Mouse (Mus musculus): ENCODE data around the gene Fndc8. TPM values are rescaled to one million over a fixed set of nuclear protein-coding genes. Genes with fewer than 3 reads are reported as not detected.
"Not testable (repeated sequence)": the region's sequence is repeated elsewhere in the genome, so short reads cannot be mapped to it uniquely, and the experiment has no call there.

Fndc8 gene
- polyA plus RNA-seq, 1 experiment from 2014 or later, result 0.71 TPM

DNA sequence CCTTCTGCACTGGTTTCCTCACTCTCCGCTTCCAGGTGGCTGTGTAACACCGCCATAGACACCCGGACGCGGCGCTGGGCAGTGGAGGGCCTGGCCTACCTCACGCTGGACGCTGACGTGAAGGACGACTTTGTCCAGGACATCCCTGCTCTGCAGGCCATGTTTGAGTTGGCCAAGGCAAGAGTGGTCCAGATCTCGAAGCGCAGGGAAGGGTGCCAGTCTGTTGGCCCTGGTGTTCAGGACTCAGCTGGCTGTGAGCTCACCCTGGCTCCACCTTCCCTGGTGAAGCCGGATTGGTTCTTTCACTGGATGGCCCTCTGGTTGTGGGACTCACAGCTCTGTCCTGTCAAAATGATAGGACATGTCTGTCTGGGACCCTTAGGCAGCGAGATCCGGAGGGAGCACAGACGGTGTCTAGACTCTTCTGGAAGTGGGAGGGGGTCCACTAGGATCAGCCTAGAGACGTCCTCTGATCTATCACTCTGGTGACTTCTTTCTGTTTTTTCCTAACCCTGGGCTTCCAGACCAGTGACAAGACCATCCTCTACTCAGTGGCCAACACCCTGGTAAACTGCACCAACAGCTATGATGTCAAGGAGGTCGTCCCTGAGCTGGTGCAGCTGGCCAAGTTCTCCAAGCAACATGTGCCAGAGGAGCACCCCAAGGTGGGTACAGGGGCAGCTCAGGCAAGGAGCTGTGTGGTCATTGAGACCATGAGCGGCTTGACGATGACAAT, 37.1 kb downstream of the Fndc8 start:
- no peak overlapping the region for H3K27ac ChIP-seq
- peaks cover 22% of the 10 kb centered on the region for H3K4me1 ChIP-seq (replicated peaks)
- no peak overlapping the region for H3K4me3 ChIP-seq
- no peaks in the 10 kb centered on the region for H3K9me3 ChIP-seq
- ATAC-seq (ENCODE audit: low FRiP score), result no peak
- no peak overlapping the region for H3K9ac ChIP-seq
- WGBS, result 27% methylated on average over 20 of the region's 20 CpGs
- peaks cover 69% of the 10 kb centered on the region for H3K27me3 ChIP-seq
- H3K36me3 ChIP-seq, result no peaks in the 10 kb centered on the region
- H3K4me2 ChIP-seq, result no peak overlapping the region

DNA sequence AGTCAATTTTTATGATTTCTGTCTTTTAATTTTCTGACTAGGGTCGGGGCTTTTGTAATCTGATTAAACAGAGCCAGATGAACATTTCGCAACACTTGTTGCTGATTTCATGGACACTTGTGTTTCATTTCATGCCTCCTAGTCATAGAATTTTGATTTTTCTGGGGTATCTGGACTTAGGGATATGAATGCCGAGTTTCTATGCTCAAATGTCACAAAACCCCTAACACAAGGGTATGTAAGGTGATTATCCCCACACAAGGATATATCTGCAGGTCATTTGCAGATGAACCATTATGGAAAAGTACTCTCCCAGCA, 37.7 kb downstream of the Fndc8 start:
- 54% methylated on average over 3 of the region's 3 CpGs for WGBS
- Histone ChIP-seq H3K4me1 (replicated peaks) (peaks cover 22% of the 10 kb centered on the region), H3K36me3 (no peaks in the 10 kb centered on the region), H3K9ac (no peak overlapping the region), H3K27ac (no peak overlapping the region), H3K4me2 (no peak overlapping the region), H3K27me3 (peaks cover 75% of the 10 kb centered on the region), H3K9me3 (no peaks in the 10 kb centered on the region), H3K4me3 (no peak overlapping the region)
- ATAC-seq (ENCODE audit: low FRiP score), result no peak

DNA sequence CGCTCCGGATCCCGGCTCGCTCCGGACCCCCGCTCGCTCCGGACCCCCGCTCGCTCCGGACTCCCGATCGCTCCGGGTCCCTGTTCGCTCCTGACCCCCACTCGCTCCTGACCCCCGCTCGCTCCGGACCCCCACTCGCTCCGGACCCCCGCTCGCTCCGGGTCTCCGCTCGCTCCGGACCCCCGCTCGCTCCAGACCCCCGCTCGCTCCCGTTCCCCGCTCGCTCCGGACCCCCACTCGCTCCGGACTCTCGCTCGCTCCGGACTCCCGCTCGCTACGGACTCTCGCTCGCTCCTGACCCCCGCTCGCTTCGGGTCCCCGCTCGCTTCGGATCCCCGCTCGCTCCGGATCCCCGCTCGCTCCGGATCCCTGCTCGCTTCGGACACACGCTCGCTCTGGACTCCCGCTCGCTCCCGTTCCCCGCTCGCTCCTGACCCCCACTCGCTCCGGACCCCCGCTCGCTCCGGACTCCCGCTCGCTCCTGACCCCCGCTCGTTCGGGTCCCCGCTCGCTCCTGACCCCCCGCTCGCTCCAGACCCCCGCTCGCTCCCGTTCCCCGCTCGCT, 38.5 kb downstream of the Fndc8 start:
- Histone ChIP-seq H3K9ac (peak overlapping the region; percentile 62), H3K4me1 (replicated peaks) (peaks cover 22% of the 10 kb centered on the region), H3K27me3 (peaks cover 75% of the 10 kb centered on the region), H3K4me2 (peak overlapping the region; percentile 94), H3K4me3 (peak overlapping the region; percentile 50)
- H3K9me3 ChIP-seq; ATAC-seq (ENCODE audit: low FRiP score); H3K36me3 ChIP-seq; H3K27ac ChIP-seq: not testable (repeated sequence)
- WGBS, result 1% methylated on average over 80 of the region's 85 CpGs

DNA sequence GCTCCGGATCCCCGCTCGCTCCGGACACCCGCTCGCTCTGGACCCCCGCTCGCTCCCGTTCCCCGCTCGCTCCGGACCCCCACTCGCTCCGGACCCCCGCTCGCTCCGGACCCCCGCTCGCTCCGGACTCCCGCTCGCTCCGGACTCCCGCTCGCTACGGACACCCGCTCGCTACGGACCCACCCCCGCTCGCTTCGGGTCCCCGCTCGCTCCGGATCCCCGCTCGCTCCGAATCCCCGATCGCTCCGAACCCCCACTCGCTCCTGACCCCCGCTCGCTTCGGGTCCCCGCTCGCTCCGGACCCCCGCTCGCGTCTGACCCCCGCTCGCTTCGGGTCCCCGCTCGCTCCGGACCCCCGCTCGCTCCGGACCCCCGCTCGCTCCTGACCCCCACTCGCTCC, 39.2 kb downstream of the Fndc8 start:
- 2% methylated on average over 59 of the region's 63 CpGs for WGBS
- not testable (repeated sequence) for ATAC-seq (ENCODE audit: low FRiP score); H3K36me3 ChIP-seq; H3K9me3 ChIP-seq; H3K27ac ChIP-seq
- peak overlapping the region; percentile 94 for H3K4me2 ChIP-seq
- H3K9ac ChIP-seq, result peak overlapping the region; percentile 62
- H3K4me1 ChIP-seq (replicated peaks), result peaks cover 22% of the 10 kb centered on the region
- peak overlapping the region; percentile 50 for H3K4me3 ChIP-seq
- peaks cover 75% of the 10 kb centered on the region for H3K27me3 ChIP-seq

DNA sequence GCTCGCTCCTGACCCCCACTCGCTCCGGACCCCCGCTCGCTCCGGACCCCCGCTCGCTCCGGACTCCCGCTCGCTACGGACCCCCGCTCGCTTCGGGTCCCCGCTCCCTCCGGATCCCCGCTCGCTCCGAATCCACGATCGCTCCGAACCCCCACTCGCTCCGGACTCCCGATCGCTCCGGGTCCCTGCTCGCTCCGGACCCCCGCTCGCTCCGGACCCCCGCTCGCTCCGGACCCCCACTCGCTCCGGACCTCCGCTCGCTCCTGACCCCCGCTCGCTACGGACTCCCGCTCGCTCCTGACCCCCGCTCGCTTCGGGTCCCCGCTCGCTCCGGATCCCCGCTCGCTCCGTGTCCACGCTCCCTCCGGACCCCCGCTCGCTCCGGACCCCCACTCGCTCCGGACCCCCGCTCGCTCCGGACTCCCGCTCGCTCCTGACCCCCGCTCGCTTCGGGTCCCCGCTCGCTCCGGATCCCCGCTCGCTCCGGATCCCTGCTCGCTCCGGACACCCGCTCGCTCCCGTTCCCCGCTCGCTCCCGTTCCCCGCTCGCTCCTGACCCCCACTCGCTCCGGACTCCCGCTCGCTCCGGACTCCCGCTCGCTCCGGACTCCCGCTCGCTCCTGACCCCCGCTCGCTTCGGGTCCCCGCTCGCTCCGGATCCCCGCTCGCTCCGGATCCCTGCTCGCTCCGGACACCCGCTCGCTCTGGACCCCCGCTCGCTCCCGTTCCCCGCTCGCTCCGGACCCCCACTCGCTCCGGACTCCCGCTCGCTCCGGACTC, 39.9 kb downstream of the Fndc8 start:
- Histone ChIP-seq H3K4me1 (replicated peaks) (peaks cover 22% of the 10 kb centered on the region), H3K4me3 (peak overlapping the region; percentile 50), H3K4me2 (peak overlapping the region; percentile 94), H3K27me3 (peaks cover 75% of the 10 kb centered on the region), H3K9ac (peak overlapping the region; percentile 62)
- ATAC-seq (ENCODE audit: low FRiP score); H3K36me3 ChIP-seq; H3K27ac ChIP-seq; H3K9me3 ChIP-seq: not testable (repeated sequence)
- WGBS, result under 1% methylated on average over 89 of the region's 119 CpGs

DNA sequence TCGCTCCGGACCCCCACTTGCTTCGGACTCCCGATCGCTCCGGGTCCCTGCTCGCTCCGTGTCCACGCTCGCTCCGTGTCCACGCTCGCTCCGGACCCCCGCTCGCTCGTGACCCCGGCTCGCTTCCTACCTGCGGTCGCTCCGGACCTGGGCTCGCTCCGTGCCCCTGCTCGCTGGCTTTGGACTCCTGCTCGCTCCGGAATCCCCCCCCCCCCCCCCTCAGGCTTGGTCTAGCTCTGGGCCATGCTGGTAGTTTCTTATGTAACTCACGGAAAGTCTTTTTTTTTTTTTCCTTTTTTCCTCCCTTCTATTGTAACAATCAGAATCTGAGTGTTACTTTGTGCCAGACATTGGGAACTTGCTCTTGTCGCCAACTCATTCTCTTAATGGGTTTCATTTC, 41.3 kb downstream of the Fndc8 start:
- ATAC-seq (ENCODE audit: low FRiP score), result no peak
- Histone ChIP-seq H3K4me2 (peak overlapping the region; percentile 94), H3K4me1 (replicated peaks) (peaks cover 22% of the 10 kb centered on the region), H3K9ac (no peak overlapping the region; the same call in 1 of the 2 replicates), H3K27me3 (peaks cover 77% of the 10 kb centered on the region), H3K9me3 (no peaks in the 10 kb centered on the region), H3K4me3 (peak overlapping the region; percentile 50), H3K27ac (no peak overlapping the region), H3K36me3 (no peaks in the 10 kb centered on the region)
- WGBS, result under 1% methylated on average over 25 of the region's 29 CpGs

DNA sequence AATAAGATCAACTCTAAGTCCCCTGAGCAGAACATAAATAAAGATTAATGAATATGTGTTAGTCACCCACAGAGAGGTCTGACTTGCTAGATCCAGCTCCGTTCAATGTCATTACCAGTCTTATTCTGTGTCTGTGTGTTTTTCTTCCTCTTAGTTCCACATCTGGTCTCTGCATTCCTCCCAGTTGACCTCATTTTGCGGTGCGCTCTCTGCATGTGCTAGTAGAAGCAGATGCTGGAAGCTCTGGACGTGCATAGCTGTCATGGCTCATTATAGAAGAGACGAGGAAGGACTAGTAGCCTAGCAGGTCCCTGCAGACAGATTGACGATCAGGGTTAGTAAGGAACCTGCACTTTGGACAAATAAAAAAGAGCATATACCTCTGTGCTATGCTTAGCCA, 51.4 kb downstream of the Fndc8 start:
- Histone ChIP-seq H3K9me3 (no peaks in the 10 kb centered on the region), H3K27me3 (peaks cover 25% of the 10 kb centered on the region; the same call in 1 of the 2 replicates), H3K27ac (no peak overlapping the region), H3K4me2 (no peak overlapping the region), H3K4me3 (no peak overlapping the region), H3K9ac (no peak overlapping the region), H3K36me3 (no peaks in the 10 kb centered on the region), H3K4me1 (replicated peaks) (no peaks in the 10 kb centered on the region)
- no peak for ATAC-seq (ENCODE audit: low FRiP score)
- WGBS, result 62% methylated on average over 6 of the region's 6 CpGs

DNA sequence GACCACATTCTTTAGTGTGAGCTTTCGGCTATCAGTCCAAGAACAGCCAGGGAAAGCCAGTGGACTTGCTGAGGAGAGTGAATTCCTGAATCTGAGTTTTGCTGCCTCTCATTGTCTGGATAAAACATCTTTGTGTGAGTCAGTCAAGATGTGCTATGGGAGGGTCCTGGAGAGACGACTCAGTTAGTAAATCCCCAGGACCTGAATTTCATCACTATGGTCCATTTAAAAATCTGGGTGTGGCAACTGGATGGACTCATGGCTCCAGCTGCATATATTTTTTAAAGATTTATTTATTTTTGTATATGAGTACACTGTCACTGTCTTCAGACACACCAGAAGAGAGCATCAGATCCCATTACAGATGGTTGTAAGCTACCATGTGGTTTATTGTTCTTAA, 53.7 kb downstream of the Fndc8 start:
- Histone ChIP-seq H3K27me3 (peaks cover 24% of the 10 kb centered on the region), H3K4me1 (replicated peaks) (no peaks in the 10 kb centered on the region), H3K9me3 (no peaks in the 10 kb centered on the region), H3K4me3 (no peak overlapping the region), H3K36me3 (no peaks in the 10 kb centered on the region), H3K27ac (no peak overlapping the region), H3K4me2 (no peak overlapping the region), H3K9ac (no peak overlapping the region)
- 70% methylated on average over 2 of the region's 2 CpGs for WGBS
- no peak for ATAC-seq (ENCODE audit: low FRiP score)

DNA sequence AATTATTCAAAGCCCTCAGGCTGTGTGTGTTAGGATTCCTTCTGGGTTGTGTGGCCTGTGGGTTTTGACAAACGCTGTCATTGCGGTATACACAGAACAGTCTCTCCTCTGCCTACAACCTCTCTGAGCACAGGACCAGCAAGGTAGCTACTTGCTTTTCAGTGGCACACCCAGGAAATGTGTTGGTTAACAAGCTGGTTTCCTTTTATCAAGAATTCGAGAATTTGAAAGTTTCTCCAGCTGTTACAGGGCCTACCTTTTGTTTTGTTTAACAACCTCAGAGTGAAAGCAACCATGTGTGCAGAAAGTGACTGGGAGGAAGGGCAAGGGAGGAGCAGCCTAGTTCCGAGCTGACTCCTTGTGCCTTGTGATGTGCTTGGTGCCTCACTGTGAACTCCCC, 55.5 kb downstream of the Fndc8 start:
- Histone ChIP-seq H3K9ac (no peak overlapping the region), H3K27me3 (peaks cover 39% of the 10 kb centered on the region), H3K27ac (no peak overlapping the region), H3K4me1 (replicated peaks) (peaks cover 9% of the 10 kb centered on the region; the same call in 1 of the 2 replicates), H3K9me3 (no peaks in the 10 kb centered on the region), H3K4me2 (no peak overlapping the region), H3K4me3 (no peak overlapping the region), H3K36me3 (no peaks in the 10 kb centered on the region)
- no peak for ATAC-seq (ENCODE audit: low FRiP score)
- 50% methylated on average over 4 of the region's 4 CpGs for WGBS

DNA sequence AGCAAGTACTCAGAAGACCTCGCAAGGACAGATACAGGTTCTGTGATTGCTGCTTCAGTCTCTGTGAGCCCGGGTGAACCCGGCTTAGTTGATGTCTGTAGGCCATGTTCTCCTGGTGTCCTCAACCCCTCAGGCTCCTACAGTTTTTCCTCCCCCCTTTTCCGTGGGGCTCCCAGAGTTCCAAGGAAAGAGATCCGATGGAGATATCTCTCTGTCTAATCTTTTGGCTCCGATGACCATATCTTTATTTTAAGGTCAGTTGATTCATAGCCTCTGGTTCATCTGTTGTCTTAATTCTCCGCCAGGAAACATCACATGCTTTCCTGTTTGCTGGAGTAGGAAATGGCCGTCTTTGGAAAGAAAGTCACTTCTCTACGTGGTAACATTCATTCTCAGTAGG, 57.1 kb downstream of the Fndc8 start:
- H3K27me3 ChIP-seq, result peaks cover 54% of the 10 kb centered on the region
- peaks cover 9% of the 10 kb centered on the region; the same call in 1 of the 2 replicates for H3K4me1 ChIP-seq (replicated peaks)
- no peak overlapping the region for H3K4me3 ChIP-seq
- ATAC-seq (ENCODE audit: low FRiP score), result no peak
- WGBS, result 90% methylated on average over 9 of the region's 9 CpGs
- H3K27ac ChIP-seq, result no peak overlapping the region
- H3K9ac ChIP-seq, result no peak overlapping the region
- no peaks in the 10 kb centered on the region for H3K36me3 ChIP-seq
- H3K9me3 ChIP-seq, result no peaks in the 10 kb centered on the region
- no peak overlapping the region for H3K4me2 ChIP-seq
